Mouse (Mus musculus) layer of hippocampus, adult 8-10 months (tissue): ENCODE data around the gene Krt78. TPM values are rescaled to one million over a fixed set of nuclear protein-coding genes. Genes with fewer than 3 reads are reported as not detected.
"Not testable (repeated sequence)": the region's sequence is repeated elsewhere in the genome, so short reads cannot be mapped to it uniquely, and the experiment has no call there.

Experiments
- DNase-seq, 2 experiments: peaks; one replicate each; pipeline ENCODE4 v3.0.0; 2022; ENCODE audit warnings: low spot score in 2 of 2
- total RNA-seq, 4 experiments: library from RNA; stranded (reverse); gene quantifications; 2 replicates each; pipeline ENCODE4 v1.2.4; 2022

Gene Krt78
- not detected for total RNA-seq

GRCm38 (mm10) chr15:101954187-101954586 lies at the start of gene Krt78:
Gene Krt78 (minus strand): TSS chr15:101954287.
- DNase-seq, result no peak

- DNase-seq, result no peak
These were observed 49.4 kb upstream of the Krt78 start for GRCm38 (mm10) chr15:102003516-102003915.

- no peak for DNase-seq
These were observed 48.8 kb upstream of the Krt78 start for GRCm38 (mm10) chr15:102002646-102003488.

GRCm38 (mm10) chr15:101999676-102000335 lies 45.7 kb upstream of the Krt78 start:
- no peak for DNase-seq

- no peak for DNase-seq
These were observed 45.1 kb upstream of the Krt78 start for GRCm38 (mm10) chr15:101999156-101999555.

- DNase-seq, result not testable (repeated sequence)
These were observed 42.5 kb upstream of the Krt78 start for GRCm38 (mm10) chr15:101996450-101997078.

GRCm38 (mm10) chr15:101995484-101996236 lies 41.6 kb upstream of the Krt78 start:
- DNase-seq, result no peak

GRCm38 (mm10) chr15:101994365-101994764 lies 40.3 kb upstream of the Krt78 start:
- DNase-seq, result no peak

- DNase-seq, result no peak
These were observed 36.9 kb upstream of the Krt78 start for GRCm38 (mm10) chr15:101990946-101991345.

GRCm38 (mm10) chr15:101988714-101989113 lies 34.6 kb upstream of the Krt78 start:
- DNase-seq, result no peak

- DNase-seq, result peak; percentile 63 to 88
These were observed 34.0 kb upstream of the Krt78 start for GRCm38 (mm10) chr15:101988119-101988518.

- no peak for DNase-seq
These were observed 30.7 kb upstream of the Krt78 start for GRCm38 (mm10) chr15:101984746-101985145.

- DNase-seq, result peak; percentile 92 to 96
These were observed 30.0 kb upstream of the Krt78 start for GRCm38 (mm10) chr15:101983949-101984601.

GRCm38 (mm10) chr15:101983315-101983948 lies 29.3 kb upstream of the Krt78 start:
- peak in 1 of 2 experiments; percentile 11 for DNase-seq

- no peak for DNase-seq
These were observed 26.8 kb upstream of the Krt78 start for GRCm38 (mm10) chr15:101980849-101981248.

- peak; percentile 44 to 58 for DNase-seq
These were observed 23.1 kb upstream of the Krt78 start for GRCm38 (mm10) chr15:101977043-101977726.

- DNase-seq, result no peak
These were observed 22.6 kb upstream of the Krt78 start for GRCm38 (mm10) chr15:101976641-101977040.

- no peak for DNase-seq
These were observed 21.9 kb upstream of the Krt78 start for GRCm38 (mm10) chr15:101976023-101976422.

- no peak for DNase-seq
These were observed 20.2 kb upstream of the Krt78 start for GRCm38 (mm10) chr15:101974083-101974845.
